Mouse (Mus musculus): ENCODE results near the gene Stk38. TPM values are rescaled to one million over a fixed set of nuclear protein-coding genes. Genes with fewer than 3 reads are reported as not detected.
A peak's percentile ranks its signal among the peaks of the same experiment; 100 is the strongest.

Stk38 gene
- total RNA-seq, 2 experiments from 2014 or later: 55.9 to 63.8 TPM

GRCm38 (mm10) chr17:28960597-28960996 lies 47.2 kb downstream of the Stk38 start:
- DNase-seq (ENCODE audit: low spot score in 2 of 2): no peak

- no peak for DNase-seq (ENCODE audit: low spot score in 2 of 2)
Observed at GRCm38 (mm10) chr17:28954416-28954815, 53.4 kb downstream of the Stk38 start.

DNA sequence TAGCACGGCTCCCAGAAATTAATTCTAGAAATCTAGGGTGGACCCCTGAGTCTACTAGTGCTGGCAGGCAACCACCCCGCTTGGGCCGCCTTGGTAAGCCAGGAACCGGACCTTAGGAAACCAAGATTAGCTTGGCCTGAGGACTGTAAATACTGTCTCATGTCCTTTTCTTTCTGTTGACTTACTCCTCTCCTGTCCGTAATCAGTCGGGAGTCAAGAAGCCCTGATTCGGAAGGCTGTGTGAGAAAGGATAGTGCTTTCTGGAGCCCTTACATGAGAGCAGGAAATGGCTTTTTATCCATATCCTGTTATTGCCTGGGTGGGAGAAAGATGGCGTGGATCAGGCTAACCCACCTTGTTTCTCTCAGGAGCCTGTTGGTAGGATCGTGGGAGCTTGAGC lies 54.5 kb downstream of the Stk38 start:
- DNase-seq (ENCODE audit: low spot score in 2 of 2): no peak

DNA sequence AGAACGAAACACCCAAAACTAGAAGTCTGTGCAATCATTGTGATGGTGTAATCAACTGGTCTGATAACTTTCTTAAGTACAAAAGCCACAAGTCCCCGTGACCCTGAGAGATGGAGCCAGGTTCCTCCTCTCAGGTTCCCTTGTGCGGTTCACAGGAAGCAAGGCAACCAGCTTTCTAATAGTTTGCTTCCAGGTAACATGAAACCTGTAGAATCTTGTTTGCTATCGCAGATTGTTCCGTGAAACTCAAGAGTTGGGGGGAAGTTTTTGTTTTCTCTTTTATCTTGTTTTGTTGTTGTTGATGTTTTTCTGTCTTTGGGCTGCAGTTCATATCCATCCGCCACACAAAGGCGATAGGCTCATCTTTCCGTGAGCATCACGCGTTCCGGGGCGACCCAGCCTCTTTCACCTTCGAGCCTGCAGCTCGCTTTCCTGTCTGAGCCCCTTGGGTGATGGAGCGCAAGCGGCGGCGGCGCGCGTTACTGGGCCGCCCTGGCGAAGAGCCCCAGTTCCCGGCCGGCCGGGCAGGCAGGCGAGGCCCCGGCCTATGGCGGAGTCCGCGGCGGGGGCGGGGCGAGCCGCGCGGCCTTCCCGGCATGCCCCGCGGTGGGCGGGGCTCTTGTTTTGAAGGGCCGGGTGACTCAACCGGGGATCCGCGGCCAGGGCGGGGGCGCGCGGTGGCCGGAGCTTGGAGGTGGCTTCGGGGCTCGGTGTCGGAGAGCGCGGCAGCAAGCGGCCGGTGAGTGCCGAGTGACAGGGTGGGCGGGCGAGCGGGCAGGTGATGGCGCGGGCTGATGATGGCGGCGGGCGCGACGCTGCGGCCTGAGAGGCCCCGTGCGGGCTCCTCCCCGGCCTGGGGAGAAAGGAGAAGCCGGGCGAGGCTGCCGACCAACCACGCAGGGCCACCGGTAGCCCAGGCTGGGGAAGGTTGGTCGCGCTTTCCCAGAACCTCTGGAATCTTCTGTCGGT lies 55.7 kb downstream of the Stk38 start, which contains the start of gene Kctd20:
Gene Kctd20, plus strand, starts transcription at position 120 of the 969 bp plus-strand sequence.
- DNase-seq (ENCODE audit: low spot score in 2 of 2): peak; percentile 90 to 95

- DNase-seq (ENCODE audit: low spot score in 2 of 2): no peak
Observed at GRCm38 (mm10) chr17:28950751-28951150, 57.0 kb downstream of the Stk38 start.

- peak in 1 of 2 experiments; percentile 32 for DNase-seq (ENCODE audit: low spot score in 2 of 2)
Observed at GRCm38 (mm10) chr17:28948661-28949060, 59.1 kb downstream of the Stk38 start.

GRCm38 (mm10) chr17:28947011-28947939 lies 60.5 kb downstream of the Stk38 start:
- no peak for DNase-seq (ENCODE audit: low spot score in 2 of 2)

- DNase-seq (ENCODE audit: low spot score in 2 of 2): no peak
Observed at GRCm38 (mm10) chr17:28944481-28944880, 63.3 kb downstream of the Stk38 start.

DNA sequence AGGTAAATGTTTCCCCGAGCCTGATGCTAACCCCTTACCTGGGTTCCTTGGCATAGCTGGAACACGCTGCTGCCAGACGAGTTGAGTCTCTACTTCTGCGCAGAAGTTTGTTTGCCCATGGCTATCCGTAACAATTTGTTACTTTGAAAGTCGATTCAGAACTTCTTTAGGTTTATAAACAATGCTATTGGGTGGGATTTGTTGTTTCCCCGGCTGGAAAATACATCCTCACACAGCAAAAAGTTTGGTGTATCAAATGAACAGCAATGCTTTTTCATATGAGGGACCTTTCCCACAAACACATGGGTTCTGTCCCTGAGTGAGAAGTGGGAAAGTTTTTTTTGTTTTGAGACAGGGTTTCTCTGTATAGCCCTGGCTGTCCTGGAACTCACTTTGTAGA lies 64.1 kb downstream of the Stk38 start, which contains the start of gene Pxt1:
Gene Pxt1, minus strand, starts transcription at position 101 of the 400 bp plus-strand sequence.
- no peak for DNase-seq (ENCODE audit: low spot score in 2 of 2)

GRCm38 (mm10) chr17:28942101-28942500 lies 65.7 kb downstream of the Stk38 start:
- DNase-seq (ENCODE audit: low spot score in 2 of 2): no peak

DNA sequence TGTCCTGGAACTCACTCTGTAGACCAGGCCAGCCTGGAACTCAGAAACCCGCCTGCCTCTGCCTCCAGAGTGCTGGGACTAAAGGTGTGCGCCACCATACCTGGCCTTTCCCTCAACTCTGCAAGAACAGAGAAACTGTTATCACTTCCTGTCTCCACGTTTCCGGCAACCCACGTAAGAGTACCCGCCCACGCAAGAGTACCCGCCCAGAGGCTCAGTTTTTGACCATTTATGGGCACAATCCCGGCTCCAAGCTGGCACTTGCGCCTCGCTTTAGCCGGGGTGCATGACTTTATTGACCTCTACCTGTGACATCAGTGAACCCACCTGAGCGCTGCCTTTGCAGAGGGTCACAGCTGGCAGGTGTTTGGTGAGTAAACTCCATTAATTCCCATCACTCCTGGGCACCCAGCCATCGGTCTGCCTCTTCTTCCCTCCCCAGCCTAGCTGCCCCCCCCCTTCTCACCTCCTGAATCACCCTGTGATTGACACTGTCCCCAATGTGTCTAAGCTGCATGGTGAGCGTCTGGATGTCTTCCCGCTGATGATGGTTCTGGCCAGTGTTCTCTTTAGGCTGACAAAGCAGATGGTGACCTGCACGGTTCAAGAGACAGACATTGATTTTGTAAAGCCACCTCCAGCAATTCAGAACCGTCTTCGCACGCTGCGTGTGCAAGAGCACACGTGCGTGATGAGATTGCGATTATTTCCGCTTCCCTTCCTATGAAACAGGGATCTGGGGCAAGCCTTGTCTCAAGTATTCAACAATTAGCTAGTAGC lies 66.8 kb downstream of the Stk38 start:
- DNase-seq (ENCODE audit: low spot score in 2 of 2): no peak

- peak; percentile 57 for DNase-seq (ENCODE audit: low spot score in 2 of 2)
Observed at GRCm38 (mm10) chr17:28936622-28937345, 71.0 kb downstream of the Stk38 start.

DNA sequence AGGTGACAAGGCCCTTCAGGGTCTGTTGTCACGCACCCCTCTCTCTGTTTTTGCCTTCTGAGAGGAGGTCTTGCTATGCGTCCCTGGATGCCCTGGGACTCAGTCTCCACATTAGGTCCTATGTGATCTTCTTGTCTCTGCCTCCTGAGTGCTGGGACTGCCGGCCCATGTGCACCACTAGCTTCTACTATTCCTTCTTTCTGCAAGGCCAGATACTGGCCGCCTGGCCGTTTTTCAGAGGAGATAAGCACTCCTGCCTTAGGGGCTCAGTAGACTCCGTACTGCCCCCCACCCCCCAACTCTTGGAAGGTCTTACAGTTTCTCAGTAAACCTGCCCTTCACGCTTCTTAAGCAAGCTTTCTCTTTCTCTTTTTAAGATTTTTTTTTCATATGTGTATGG lies 71.7 kb downstream of the Stk38 start:
- no peak for DNase-seq (ENCODE audit: low spot score in 2 of 2)

DNA sequence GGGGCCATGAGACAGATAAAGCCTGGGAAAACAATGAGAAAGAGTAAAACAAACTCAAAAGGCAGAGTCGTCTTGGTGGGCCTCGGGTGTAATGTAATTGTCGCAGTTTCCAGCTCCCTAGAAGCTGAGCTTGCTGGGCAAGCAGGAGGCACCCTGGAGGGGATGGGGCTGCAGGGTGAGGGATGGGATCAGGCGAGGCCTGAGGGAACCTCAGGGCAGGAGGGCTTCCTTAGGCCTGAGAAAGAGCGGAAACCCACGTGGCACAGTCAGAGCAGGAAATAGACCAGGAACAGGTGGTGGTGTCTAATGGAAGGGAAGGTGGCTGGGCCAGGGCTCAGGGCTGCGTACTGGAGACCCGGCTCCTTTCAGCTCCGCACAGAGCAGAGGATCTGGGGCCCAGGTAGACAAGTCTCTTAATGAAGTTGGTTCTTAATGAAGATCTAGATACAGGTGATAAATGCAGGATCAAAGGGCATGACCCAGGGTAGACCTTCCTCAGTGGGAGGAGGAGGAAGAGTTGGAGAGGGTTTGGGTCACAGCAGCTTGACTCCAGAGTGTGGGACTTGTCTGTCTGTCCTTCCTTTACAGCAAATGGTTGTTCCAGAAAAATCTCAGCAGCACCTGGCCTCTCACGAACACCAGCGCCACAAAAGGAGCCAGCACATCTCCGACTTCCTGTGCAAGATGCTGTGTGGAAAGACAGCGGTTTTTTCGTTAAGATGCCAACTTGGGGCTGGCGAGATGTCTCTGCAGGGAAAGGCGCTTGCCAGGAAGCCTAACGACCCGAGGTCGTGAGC lies 73.5 kb downstream of the Stk38 start:
- no peak for DNase-seq (ENCODE audit: low spot score in 2 of 2)

GRCm38 (mm10) chr17:28932274-28932673 lies 75.5 kb downstream of the Stk38 start:
- DNase-seq (ENCODE audit: low spot score in 2 of 2): no peak

- DNase-seq (ENCODE audit: low spot score in 2 of 2): no peak
Observed at GRCm38 (mm10) chr17:28931436-28932211, 76.2 kb downstream of the Stk38 start.

- peak; percentile 72 to 75 for DNase-seq (ENCODE audit: low spot score in 2 of 2)
Observed at GRCm38 (mm10) chr17:28930392-28931074, 77.3 kb downstream of the Stk38 start.

DNA sequence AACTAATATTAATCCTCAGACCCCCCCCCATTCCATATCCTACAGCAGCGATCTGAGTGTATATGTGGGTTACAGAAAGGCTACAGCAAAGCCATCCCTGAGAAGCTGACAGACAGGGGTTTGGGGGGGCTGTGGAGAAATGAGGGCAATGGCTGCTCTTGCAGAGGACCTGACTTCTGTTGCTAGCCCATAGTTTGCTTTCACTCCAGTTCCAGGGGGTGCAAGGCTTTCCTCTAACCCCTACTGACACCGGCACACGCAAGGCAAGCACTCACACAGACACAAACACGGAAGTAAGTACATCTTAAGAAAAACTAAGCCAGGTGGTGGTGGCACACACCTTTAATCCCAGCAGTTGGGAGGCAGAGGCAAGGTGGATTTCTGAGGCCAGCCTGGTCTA lies 78.4 kb downstream of the Stk38 start:
- no peak for DNase-seq (ENCODE audit: low spot score in 2 of 2)

All from layer of hippocampus, postnatal 10 days (tissue).